Mouse (Mus musculus): Measurements from ENCODE around the gene Gpr146.
A peak's percentile ranks its signal among the peaks of the same experiment; 100 is the strongest.

Gpr146 gene

DNA sequence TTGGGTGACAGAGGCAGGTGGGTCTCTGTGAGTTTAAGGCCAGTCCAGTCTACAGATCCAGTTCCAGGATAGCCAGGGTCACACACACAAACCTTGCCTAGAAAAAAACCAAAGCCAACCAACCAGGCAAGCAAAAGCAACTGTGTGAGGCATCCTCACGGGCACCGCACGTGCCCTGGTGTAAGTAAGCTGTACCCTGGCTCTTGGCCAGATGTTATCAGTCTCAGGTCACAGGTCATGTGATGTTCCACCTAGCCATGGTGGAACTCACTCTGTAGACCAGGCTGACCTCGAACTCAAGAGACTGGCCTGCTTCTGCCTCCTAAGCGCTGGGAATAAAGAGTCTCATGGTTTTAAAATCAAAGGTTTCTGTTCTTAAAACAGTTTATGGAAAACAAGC lies 18.3 kb upstream of the Gpr146 start:
- no peak for DNase-seq

DNA sequence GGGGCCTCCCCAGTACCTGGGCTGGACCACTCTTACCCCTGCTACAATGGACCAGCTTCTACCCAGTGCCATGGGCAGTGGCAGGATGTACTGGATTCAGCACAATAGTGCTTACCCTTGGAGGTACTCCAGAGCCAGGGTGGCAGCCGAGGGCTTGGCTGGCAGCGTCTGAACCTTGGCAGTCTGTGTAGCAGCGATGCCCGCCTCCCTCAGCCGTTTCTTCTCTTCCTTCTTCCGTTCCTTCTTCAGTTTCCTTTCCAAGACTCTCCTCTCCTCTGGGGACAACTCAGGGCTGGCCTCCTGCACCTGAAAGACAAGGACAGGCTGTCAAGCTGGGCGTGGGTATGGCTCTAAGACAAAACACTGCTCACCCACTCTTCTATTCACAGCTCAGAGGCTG lies 13.6 kb upstream of the Gpr146 start:
- DNase-seq: no peak

DNA sequence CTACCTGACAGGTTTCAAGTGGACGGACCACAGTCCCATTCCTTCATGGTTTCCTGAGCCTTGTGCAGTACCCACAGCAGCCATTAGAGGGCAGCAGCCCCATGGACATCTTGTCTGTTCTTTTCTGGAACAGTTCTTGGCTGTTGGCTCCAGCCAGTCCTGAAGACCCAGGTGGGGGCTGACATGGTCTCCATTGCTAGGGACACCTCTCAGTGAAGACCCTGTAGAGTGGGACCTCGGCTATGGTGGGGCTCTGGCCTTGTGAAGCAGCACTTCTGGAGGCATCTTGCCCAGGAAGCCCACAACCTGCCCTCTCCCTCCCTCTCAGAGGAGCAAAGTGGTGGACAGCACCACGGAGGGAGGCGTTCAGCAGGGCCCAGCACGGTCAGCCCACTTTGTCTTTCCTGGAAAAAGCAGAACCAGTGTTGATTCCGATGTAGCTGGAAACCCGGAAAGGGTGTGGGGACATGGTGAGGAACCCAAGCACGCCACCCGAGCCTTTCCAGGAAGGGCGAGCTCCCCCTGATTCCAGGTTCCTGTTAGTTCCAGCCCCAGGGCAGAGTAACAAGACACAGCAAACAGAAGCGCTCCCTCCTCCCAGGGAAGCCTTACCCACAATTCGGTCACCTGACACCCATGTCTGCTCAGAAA lies 13.1 kb upstream of the Gpr146 start:
- DNase-seq: peak; percentile 95

DNA sequence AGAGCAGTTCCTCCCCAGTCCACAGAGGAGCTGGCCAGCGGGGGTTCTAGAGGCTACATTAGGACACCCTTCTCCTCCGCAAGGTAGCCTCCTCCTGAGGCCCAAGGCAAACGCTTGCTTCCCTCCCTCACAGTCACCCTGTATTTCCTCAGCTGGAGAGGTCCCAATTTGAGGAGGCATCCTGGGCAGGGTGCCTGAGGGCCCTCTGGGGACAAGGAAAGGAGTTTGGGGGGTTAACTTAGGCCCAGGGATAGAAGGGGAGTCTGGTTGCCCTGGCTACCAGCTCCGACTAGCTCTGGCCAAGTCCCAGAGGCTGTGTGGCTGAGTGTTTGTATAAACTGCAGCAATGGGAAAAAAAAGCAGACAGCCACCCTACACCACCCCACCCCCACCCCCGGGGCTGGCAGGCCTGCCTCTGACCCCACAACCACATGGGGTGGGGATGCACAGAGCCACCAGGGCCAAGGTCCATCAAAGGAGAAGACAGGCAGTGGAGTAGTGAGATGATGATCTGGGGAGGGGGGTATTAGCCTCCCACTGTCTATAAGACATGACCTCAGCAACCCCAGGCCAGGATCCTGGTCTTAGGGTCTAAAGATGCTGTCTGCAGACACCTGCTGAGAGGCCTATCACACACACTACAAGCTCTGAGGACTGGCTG lies 12.5 kb upstream of the Gpr146 start:
- DNase-seq: no peak

DNA sequence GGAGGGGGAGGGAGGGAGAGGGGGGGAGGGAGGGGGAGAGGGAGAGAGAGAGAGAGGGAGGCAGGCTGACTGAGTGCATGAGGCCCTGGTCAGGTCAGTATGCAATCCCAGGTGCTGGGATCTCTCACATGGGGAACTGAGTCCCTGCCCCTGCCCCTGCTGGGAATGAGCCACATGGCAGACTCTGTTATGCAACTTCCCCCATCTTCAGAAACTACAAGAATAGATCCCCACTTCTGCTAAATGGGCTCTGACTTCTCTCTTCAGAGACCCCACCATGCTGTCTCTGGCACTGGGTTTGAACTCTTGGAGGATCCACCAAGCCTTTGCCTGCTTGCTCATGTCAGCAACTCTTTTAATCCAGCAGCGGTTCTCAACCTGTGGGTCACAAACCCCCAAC lies 11.7 kb upstream of the Gpr146 start:
- peak; percentile 43 for DNase-seq

DNA sequence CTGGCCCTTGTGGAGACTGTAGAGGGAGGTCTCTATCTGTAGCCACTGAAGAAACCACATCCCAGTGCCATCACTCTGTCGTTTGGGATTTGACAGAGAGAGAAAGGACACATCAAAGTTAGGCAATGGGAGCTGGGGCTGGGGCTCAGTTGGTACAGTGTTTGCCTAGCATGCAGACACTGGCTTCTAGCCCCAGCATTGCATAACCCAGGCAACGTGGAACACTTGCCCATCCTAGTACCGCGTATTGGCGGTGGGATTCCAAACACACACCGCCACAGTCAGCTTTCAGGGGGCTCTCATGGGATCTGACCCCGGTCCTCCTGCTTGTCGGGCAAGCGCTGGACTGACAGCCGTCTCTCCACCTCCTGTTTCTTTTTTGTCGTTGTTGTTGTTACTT lies 11.0 kb upstream of the Gpr146 start:
- DNase-seq: no peak

DNA sequence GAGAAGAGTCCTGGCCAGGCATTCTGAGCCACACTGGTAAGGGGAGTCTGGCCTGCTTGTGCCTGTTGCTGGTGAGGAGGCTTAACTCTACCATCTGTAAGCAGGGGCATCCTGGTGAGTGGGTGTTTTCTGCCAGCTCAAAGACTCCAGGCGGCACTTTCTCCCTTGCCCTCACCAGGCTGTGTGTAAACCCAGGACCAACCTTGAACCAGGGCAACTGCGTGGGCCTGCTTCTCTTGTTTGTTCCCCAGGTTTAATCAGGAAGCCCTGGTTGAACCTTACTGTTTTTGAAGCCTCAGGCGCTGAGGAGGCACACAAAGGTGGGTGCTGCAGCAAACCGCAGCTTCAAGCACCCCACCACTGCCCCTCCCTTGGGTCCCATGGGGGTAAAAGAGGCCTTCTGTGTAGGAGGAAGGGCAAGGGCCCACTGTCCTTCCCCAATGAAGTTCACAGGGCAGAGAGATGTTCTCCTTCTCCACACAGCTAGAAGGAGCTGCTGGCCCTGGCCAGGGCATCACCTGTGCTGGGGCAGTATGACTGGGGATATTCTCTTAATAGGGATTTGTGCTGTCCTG lies 9.5 kb upstream of the Gpr146 start:
- DNase-seq: no peak

DNA sequence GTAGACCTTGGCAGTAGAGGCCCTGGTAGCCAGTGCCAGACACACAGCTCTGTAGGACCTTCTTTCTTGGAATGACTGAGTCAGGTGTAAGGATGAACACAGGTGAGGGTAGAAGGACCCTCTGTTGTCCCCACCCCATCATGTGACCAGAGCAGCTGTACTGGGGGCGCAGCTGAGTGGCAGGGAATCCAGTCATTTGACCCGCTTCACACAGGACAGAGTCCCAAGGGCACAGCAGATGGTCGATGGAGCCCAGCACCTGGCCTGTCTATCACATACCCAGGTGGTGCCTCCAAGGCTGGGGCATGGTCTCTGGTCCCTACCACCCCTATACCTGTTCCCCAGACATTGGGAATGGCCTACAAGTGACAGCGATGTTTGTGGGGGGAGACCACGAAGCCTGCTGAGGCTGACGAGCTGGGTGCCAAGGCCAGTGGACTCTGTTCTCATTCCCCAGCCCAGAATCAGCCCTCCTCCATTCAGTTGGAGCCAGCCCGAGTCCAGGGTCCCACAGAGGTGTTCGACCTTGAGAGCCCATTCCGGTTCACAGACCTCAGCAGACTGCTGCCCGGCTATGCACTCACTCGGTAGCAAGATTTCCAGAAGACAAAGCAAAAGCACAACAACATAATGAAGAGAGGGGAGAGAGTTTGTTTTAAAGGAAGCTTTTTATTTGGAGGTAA lies 8.7 kb upstream of the Gpr146 start:
- DNase-seq: peak; percentile 92

- DNase-seq: no peak
These were observed 7.2 kb upstream of the Gpr146 start for GRCm38 (mm10) chr5:139370336-139370735.

- DNase-seq: no peak
These were observed 6.4 kb upstream of the Gpr146 start for GRCm38 (mm10) chr5:139371118-139371517.

GRCm38 (mm10) chr5:139371631-139372401 lies 5.7 kb upstream of the Gpr146 start:
- peak; percentile 95 for DNase-seq

- peak; percentile 67 for DNase-seq
These were observed 4.4 kb upstream of the Gpr146 start for GRCm38 (mm10) chr5:139373126-139373525.

DNA sequence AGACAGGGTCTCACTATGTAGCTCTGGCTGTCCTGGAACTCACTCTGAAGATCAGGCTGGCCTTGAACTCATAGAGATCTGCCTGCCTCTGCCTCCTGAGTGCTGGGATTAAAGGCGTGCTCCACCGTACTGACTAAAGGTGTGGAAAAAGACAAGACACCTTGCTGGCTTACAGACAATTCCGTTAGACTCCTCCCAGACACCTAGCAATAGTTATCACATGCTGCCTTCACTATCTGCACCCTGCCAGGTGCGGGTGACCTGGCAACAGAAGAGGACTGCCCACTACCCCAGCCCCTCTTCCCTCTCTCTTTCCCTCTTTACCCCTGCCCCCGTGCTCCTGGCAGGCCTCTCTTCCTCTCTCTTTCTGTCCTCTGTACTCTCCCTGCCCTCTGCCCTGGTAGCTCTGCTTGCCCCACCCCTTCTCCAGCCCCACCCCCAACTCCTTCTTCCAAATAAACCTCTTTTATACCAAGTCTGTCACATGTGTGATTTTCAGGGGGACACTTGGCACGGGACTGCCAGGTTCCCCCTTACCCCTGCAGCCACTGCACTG lies 3.5 kb upstream of the Gpr146 start:
- DNase-seq: peak; percentile 72

DNA sequence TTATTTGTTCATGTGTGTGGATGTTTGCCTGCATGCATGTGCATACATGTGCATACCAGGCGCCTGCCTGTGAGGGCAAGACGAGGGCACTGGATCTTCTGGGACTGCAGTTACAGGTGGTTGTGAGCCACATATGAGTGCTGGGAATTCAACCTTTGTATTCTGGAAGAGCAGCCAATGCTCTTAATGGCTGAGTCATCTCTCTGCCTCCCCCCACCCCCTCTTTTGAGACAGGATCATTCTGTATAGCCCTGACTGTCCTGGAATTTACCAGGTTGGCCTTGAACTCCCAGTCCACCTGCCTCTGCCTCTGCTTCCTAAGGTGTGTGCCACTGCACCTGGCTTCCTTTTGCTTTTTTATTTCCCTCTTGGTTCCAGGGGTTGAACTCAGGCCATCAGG lies 2.7 kb upstream of the Gpr146 start:
- DNase-seq: peak; percentile 50

DNA sequence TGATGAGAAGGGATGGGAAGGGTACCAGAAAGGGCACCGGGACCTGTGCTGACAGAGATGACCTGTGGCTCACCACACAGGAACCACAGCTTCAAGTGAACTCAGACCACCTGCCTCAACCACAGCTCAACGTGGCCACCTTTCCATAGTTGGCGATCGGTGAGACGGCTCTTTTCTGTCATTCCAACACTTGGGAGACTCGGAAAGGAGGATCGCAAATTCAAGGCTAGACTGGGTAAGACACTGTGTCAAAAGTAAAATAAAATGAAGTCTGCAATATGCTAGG lies 717 bp downstream of the Gpr146 start:
- DNase-seq: no peak

DNA sequence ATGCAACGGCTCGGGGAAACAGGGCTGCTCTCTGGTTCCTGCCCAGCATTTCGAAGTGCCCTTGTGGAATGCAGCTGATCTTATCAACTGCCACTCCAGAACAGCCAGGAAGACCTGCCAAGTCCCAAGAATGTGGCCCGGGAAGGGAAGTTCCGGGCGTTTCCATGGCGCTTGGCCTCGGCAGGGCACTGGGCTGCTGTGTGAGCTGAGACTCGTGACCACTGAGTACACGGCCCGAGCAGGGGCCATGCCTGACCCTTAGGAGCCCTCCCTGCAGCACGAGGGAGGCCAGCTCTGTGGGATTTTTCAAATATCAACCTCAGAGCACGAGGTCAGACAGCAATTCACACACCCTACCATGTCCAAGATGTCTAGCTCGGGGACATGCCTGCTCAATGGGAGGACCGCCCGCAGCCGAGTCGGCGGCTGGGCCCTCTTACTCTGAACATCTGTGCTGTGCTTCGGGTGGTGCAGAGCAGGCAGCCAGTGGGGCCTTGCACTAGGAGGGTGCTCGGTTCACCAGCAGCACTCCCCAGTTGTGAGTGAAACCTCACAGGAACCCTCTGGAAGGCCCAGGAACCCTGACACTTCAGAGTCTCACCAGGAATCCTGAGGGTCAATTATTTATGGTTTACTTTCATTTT lies 1.6 kb downstream of the Gpr146 start:
- DNase-seq: peak; percentile 97

DNA sequence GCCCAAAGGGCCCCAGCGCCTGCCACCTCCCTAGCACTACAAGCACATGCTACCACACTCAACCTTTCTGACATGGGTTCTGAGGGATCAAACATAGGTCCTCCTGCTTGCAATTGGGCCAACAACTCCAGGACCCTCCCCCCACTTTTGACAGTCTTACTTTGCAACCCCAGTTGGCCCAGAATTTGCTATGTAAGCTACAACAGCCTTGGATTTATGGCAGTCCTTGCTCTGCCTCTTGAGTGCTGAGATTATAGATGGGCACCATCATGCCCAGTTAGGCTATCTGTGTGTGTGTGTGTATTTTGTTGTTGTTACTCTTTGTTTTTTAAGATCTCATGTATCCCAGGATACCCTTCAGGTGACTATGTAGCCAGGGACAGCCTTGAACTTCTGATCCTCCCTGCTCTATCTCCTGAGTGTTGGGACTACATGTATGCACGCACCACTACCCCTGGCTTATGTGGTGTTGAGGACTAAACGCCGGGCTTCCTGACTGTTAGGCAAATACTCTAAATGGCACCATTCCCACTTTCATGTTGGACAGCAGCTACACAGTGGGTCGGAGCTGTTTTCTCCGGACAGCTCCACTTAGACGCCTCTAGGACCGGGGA lies 2.4 kb downstream of the Gpr146 start:
- no peak for DNase-seq

DNA sequence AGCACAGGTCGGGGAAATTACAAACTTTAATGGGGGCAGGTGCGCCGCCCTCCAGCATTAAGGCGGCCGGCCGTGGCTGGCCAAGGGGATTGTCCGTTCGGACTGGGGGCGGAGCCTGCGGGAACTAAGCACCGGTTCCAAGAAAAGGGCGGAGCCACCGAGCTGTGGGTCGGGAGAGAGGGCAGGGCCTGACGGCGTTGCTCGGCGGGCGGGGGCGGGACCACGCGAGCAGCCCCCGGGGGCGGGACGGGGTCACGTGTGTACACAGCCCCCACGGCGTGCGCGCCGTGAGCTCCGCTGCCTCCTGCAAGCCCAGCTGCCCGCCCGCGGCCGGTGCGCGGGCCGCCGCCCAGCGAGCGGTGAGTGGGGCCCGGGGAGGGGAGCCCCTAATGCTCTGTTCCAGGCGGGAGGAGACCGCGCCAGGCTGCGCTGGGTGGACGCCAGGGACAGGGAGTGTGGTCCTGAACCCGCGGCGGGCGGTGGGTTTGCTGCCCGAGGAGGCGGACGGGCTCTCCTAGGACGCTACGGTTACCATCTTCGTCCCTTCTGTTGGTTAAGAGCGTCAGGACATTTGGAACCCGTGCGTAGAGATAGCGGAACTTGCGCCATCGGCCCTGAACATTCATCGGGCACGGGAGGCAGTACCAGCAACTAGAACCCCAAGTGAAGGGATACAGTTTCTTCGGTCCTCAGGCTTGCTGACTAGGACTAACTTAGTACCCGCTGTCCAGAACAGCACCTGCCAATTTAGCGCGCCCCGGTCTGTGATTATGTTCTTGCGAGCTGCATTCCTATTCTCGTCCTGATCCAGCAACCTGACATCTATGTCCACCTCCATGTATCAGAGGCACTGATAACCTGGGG lies 3.1 kb downstream of the Gpr146 start:
- DNase-seq: peak; percentile 99

DNA sequence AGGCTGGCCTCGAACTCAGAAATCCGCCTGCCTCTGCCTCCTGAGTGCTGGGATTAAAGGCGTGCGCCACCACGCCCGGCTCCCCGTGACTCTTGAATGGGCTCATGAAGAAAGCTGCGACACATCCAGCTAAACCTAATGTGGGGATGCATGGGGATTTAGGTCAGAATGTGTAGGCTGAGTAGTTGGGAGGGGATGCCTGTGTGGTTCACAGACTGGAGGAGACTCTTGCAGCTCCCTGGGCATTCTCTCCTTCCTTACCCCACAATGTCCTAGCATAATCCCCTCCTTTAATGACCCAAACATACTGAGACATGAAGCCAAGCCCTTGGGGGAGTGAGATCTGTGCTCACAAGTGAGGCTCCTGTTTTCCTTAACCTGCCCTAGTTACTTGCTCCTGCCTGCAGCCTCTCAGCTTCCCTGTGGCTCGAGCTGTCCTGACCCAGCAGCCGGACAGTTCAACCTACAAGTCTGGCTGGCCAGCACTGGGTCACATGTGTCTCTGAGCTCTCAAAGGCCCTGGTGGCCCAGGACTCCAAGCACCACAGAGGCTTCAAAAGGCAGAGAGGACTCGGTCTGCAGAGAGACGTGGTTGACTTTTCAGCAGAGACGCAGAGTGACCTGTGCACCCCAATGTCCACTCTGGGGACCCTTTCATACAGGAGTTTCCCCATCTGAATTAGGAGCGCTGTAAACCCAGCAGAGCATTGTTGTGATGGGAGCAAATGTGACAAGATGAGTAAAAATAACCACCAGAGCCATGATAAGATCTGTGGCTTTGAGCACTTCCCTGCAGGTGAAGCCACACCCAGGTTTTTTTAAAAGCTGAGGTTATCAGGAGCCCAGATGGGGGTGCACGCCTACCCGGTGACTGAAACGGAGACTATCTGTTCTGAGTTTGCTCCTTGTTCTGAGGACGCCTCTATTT lies 4.4 kb downstream of the Gpr146 start:
- DNase-seq: peak; percentile 54

DNA sequence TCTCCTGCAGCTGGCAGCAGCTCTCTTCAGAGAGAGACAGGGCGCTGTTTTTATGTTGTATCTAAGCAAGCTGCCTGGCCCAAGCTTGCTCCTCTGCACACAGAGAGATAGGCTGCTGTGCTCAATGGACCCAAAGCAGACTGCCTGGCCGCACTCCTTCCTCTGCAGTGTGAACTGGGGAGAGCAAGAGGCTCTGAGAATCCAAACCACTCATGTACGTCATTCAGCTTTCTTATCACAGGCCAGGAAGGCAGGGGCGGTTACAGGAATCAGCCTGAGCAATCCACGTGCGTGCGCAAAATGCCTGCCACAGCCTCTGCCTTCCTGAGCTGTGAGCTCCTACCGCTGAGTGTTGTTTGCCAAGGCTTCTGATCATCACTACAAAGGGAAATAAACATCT lies 5.3 kb downstream of the Gpr146 start:
- DNase-seq: peak; percentile 71

Measured in kidney, adult 9 months (tissue).